Mouse (Mus musculus) adrenal gland, postnatal 14 days (tissue): Measurements from ENCODE around the gene Akap11. TPM values are rescaled to one million over a fixed set of nuclear protein-coding genes. Genes with fewer than 3 reads are reported as not detected.

ENCODE experiments used
- DNase-seq: peaks from one replicate; pipeline ENCODE4 v3.0.0; 2021; ENCODE audit warnings: mixed read lengths
- total RNA-seq: library from RNA; stranded (reverse); gene quantifications from 2 replicates; pipeline ENCODE4 v1.2.3, GENCODE M21; 2021

Akap11 gene
- total RNA-seq, 1 experiment from 2014 or later = 44.7 TPM

DNA sequence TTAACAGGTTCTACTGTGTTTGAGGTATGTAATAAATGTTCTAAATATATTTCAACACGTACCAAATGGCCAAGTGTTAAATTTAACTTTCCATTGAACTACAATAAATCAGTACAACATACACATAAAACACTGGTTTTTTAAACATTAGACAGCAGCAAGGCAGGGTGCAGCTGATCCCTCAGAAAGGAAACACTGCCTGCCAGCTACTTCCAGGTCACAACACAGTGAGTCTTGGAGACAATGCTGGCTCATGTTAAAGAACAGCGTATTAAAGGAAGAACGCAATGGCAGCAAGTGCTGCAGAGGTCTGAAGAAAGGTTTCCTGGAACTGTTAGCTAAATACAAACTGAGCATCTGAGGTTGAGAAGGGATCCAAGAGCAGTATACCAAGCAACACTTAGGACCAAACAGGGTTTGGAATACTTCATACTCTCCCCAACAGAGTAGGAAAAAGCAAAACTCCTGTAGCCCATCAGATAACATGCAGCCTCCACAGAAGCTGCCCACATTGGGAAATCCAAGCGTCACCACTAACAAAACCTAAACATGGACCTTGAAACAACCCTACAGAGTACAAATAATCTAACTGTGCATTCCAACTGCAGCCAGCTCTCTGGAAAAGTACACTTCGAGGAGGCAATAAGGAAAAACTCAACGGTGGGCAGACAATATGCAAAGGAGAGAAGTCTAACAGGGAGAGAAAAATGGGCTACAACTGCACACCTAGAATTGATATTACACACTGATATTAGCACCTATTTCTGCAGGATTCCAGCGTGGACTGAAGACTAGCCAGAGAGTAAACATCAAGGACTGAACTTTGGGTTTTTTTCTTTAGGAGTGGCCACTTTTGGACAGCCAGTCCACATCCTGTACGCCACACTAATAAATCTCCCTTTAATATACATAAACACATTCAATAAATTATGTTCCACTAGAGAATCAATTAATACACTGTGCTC lies 7.9 kb downstream of the Akap11 start:
- no peak for DNase-seq

DNA sequence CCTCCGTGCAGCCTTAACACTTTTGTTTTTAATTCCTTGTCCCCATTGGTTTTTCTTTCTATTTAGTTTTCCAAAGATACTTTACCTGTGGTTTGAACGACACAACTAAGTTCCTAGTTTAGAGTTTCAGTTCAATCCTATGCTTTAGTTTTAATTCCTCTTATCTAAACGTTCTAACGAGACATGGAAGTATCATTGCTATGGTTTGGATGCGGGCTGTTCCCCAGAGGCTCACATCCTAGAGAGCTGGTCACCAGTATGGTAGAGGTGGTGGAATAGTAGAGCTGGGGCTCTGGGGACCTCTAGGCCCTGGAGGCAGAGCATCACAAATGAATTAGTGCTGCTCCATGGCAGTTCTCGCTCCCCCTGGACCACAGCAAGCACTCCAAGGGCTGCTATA lies 9.7 kb downstream of the Akap11 start:
- no peak for DNase-seq

GRCm38 (mm10) chr14:78526475-78526874 lies 10.1 kb downstream of the Akap11 start:
- no peak for DNase-seq

- DNase-seq = no peak
Measured at GRCm38 (mm10) chr14:78525611-78526457, 10.8 kb downstream of the Akap11 start.

DNA sequence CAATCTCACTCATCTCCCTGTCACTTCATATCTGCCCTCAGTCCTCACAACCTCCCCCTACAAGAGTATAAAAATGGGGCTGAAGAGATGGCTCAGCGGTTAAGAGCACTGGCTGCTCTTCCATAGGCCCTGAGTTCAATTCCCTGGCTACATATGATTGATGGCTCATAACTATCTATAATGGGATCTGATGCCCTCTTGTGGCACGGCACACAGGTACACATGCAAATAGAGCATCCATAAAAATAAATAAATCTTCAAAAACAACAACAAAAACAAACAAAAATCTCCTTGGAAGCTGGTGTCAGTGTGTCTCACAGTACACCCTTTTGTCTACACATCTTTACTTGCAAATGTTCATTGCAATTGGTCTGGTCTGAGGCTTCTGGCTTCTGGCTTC lies 11.5 kb downstream of the Akap11 start:
- DNase-seq = no peak

GRCm38 (mm10) chr14:78510713-78511112 lies 25.9 kb downstream of the Akap11 start:
- no peak for DNase-seq

DNA sequence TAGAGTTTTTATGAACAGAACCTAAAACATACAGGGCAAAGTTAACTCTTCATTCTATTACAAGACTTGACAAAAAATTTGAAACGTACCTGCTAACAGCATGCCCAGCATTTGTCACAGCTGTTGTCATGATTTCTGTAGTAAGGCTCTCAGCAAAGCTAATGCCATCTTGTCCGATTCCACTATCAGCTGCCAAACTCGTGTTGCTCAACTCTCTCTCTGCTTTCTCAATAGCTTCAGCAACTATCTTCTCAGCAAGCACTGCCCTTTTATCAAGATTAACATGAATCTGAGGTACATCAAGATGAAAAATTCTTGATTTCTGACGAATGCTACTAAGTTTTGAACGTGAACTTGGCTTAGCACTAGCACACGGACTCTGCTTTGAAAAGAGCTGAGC lies 26.8 kb downstream of the Akap11 start:
- DNase-seq = peak; percentile 52

DNA sequence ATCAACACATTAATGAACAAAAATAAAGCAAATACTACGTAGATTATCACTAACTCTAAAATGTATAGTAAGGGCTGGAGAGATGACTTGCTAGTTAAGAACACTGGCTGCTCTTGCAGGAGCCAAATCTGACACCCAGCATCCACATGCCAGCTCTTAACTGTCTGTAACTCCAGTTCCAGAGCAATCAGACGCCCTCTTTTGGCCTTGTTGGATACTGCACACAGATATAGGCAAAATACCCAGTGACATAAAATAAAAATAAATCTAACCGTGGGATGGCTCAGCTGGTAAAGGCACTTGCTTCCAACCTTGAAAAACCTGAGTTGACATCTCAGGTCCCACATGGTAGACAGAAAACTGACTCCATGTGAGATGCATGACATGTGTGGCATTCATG lies 36.0 kb downstream of the Akap11 start:
- DNase-seq = no peak

DNA sequence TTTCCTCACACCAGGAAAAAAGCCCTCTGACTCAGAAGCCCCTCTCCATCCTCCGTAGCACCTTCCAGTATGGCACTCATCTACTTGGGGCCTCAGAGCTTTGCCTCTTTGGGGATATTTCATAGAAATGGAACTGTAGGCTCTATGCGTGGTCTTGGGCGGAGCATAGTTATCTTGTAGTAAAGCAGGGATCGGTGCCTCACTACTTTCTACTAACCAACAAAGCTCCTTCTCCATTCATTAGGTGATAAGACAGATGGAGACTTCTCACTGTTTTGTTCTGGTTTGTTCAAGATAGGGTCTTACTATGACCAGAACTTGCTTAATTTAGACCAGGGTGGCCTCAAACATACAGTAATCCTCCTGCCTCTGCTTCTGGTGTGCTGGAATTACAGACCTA lies 39.9 kb downstream of the Akap11 start:
- no peak for DNase-seq

GRCm38 (mm10) chr14:78495241-78495640 lies 41.4 kb downstream of the Akap11 start:
- no peak for DNase-seq

DNA sequence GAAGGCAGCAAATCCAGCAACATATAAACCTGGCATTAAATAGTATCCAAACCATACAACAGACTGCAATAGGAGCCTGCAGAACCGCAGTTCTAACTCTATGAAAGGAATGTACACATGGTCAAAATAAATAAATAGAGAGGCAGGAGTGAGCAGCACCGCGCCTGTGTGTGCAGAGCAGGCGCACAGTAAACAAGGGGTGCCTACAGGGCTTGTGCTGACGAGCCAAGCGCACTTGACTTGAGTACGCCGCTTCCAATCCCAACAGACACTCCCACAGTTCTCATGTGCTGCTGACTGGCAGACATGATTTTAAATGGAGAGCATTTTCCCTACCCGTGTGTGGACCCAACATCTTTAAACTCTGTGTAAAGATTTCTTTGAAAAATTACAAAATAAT lies 44.0 kb downstream of the Akap11 start:
- DNase-seq = no peak

GRCm38 (mm10) chr14:78491432-78491831 lies 45.2 kb downstream of the Akap11 start:
- DNase-seq = no peak

- peak; percentile 71 for DNase-seq
Measured at GRCm38 (mm10) chr14:78482385-78483231, 54.0 kb downstream of the Akap11 start.

GRCm38 (mm10) chr14:78474058-78474457 lies 62.5 kb downstream of the Akap11 start:
- DNase-seq = no peak

DNA sequence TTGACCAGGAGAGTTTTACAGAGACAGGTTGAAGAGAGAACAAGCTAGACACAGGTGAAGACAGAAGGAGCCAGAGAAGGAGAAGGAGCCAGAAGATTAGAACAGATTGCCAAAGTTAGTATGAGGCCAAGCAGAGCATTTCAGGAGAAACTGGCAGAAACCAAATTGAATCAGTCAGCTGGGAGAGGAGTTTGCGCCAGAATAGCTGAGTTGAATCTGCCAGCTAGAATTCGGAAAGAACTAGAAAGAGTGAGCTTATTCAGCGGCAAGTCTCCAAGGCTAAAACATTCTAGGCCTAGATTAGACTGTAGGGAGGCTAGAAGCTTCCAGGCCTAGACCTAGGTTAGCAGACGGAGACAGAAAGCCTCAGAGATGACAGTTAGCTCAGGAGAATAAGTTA lies 65.9 kb downstream of the Akap11 start:
- DNase-seq = no peak

GRCm38 (mm10) chr14:78468991-78469390 lies 67.6 kb downstream of the Akap11 start:
- DNase-seq = peak; percentile 12

GRCm38 (mm10) chr14:78467994-78468393 lies 68.6 kb downstream of the Akap11 start:
- DNase-seq = no peak

DNA sequence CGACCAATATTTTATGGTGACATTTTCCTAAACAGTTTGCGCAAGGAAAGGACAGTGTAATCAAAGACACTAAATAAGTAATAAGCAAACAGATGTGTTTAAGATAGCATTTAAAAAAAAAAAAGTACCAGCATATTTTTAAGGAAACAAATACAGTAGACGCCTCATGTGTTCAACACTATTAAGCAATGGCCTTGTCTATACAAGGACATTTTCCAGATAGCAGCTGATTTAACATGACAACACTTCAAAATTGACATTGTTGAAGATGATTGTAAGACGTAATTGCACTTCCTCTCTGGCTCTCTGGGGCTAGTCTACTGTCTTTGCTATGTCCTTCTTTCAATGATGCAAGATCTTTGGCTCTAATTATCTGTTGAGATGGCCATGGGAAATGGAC lies 72.3 kb downstream of the Akap11 start:
- no peak for DNase-seq

DNA sequence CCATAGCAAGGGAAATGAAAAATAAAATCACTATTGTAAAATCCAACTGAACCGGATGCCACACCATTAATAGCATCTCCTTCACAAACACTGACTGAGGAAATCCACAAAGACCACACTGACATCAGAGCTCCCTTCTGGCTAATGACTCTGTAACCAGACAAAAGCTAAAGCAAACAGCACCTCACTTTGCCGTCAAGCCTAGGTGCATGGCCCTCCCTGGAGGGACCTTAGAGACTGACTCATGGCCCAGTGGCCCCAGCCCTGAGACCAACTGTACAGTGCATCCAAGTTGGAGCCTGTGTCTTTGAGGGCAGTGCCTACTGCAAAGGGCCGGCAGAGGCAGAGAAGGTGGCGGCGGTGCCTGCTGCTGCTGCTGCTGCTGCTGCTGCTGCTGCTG lies 77.5 kb downstream of the Akap11 start:
- no peak for DNase-seq

- DNase-seq = no peak
Measured at GRCm38 (mm10) chr14:78458705-78459104, 77.9 kb downstream of the Akap11 start.

- no peak for DNase-seq
Measured at GRCm38 (mm10) chr14:78454970-78455369, 81.6 kb downstream of the Akap11 start.

DNA sequence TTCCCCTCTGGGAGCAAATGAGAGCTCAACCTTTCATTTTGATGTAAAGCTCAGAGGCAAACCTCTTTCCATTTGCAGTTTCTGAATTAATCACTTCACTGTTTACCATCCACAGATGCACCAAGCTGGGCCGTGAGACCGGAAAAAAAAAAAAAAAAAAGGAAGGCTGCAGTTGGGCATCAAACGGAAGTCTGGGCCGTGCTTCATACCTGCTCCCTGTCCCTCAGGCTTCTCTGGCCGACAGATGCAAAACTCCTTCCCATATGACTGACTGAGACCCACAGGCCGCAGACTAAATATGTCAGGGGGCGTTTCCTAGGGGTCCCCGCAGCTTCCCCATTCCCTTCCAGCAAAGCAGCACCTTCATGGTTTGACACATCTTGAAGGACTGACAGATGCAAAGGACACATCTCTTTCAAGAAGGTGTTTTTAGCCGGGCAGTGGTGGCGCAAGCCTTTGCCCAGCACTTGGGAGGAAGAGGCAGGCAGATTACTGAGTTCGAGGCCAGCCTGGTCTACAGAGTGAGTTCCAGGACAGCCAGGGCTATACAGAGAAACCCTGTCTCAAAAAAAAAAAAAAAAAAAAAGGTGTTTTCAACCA lies 87.7 kb downstream of the Akap11 start:
- no peak for DNase-seq
